Mouse (Mus musculus) kidney, embryonic 16.5 days (tissue): ENCODE data around the gene Hoxd13. TPM values are rescaled to one million over a fixed set of nuclear protein-coding genes. Genes with fewer than 3 reads are reported as not detected.

Experiments
- ATAC-seq: fragments of 200-750 bp; cut with Nextera tagmentation; 2 replicates; pipeline ENCODE4 v1.8.0; 2017; ENCODE audit warnings: moderate TSS enrichment; ENCODE audit not compliant: low FRiP score, low TSS enrichment
- H3K27ac ChIP-seq: fragments of 300-500 bp; sonication (generic); 2 replicates; pipeline ENCODE4 v1.5.1; 2014; ENCODE audit warnings: low read length
- H3K27me3 ChIP-seq: fragments of 300-500 bp; sonication (generic); 2 replicates; pipeline ENCODE4 v1.6.1; 2014; ENCODE audit warnings: low read length, control low read depth, mixed read lengths; ENCODE audit not compliant: insufficient read depth
- H3K36me3 ChIP-seq: fragments of 300-500 bp; sonication (generic); 2 replicates; pipeline ENCODE4 v1.6.1; 2014; ENCODE audit warnings: low read length, control low read depth, mixed read lengths; ENCODE audit not compliant: insufficient read depth
- H3K4me1 ChIP-seq: fragments of 300-500 bp; sonication (generic); 2 replicates; pipeline ENCODE4 v1.6.1; 2014; ENCODE audit warnings: low read length, control low read depth, mixed read lengths; ENCODE audit not compliant: insufficient read depth
- H3K4me2 ChIP-seq: fragments of 300-500 bp; sonication (generic); replicated peaks from 2 replicates; pipeline ENCODE4 v1.6.1; 2014; ENCODE audit warnings: low read depth, low read length
- H3K4me3 ChIP-seq: fragments of 300-500 bp; sonication (generic); 2 replicates; pipeline ENCODE4 v1.5.1; 2014; ENCODE audit warnings: mild to moderate bottlenecking, low read length
- H3K9ac ChIP-seq: fragments of 300-500 bp; sonication (generic); replicated peaks from 2 replicates; pipeline ENCODE4 v1.6.1; 2014; ENCODE audit warnings: low read length
- H3K9me3 ChIP-seq: fragments of 300-500 bp; sonication (generic); 2 replicates; pipeline ENCODE4 v1.6.1; 2016; ENCODE audit warnings: low read length, control low read depth
- WGBS: fragments of 180-500 bp; shearing (Covaris S2); extraction: QIAGEN DNeasy Blood & Tissue Kit; methylation state at CpG from one replicate; pipeline ENCODE4 v1.1.7; 2014; 5-methylcytosine and 5-hydroxymethylcytosine counted together
- polyA plus RNA-seq: library from polyadenylated mRNA; unstranded; fragments of >200 nt; fragmentation: Nextera tagmentation; extraction: Ambion mirVana; gene quantifications from 2 replicates; pipeline ENCODE4 v1.2.1, GENCODE M21; 2015

The Hoxd13 gene
- polyA plus RNA-seq, 1 experiment from 2014 or later, result 0.36 TPM

- peak; percentile 57 for ATAC-seq
- H3K4me1 ChIP-seq, result peaks cover 35% of the 10 kb centered on the region; the same call in 1 of the 2 replicates
Measured at GRCm38 (mm10) chr2:74703720-74704392, 35.7 kb downstream of the Hoxd13 start.

GRCm38 (mm10) chr2:74704393-74704998 lies 36.4 kb downstream of the Hoxd13 start, which contains the start of gene Hoxd8:
Gene Hoxd8, plus strand, starts transcription at chr2:74704615.
- Histone ChIP-seq H3K9me3 (no peaks in the 10 kb centered on the region), H3K4me2 (peak within 1 kb of the TSS; percentile 72), H3K36me3 (no peaks in the 10 kb centered on the region), H3K27ac (peak within 1 kb of the TSS; percentile 100), H3K4me3 (peak within 1 kb of the TSS; percentile 78), H3K9ac (peak within 1 kb of the TSS; percentile 99), H3K4me1 (peaks cover 41% of the 10 kb centered on the region), H3K27me3 (no peaks in the 10 kb centered on the region)
- WGBS, result under 1% methylated on average over 50 of the region's 52 CpGs
- peak; percentile 76 for ATAC-seq

More at GRCm38 (mm10) chr2:74703720-74704392, 35.7 kb downstream of the Hoxd13 start:
- no peaks in the 10 kb centered on the region for H3K36me3 ChIP-seq
- peak overlapping the region; percentile 100 for H3K27ac ChIP-seq
- WGBS, result 11% methylated on average over 26 of the region's 26 CpGs
- H3K9me3 ChIP-seq, result no peaks in the 10 kb centered on the region
- peak overlapping the region; percentile 99 for H3K9ac ChIP-seq
- H3K4me3 ChIP-seq, result peak overlapping the region; percentile 78
- no peaks in the 10 kb centered on the region for H3K27me3 ChIP-seq
- H3K4me2 ChIP-seq, result peak overlapping the region; percentile 72

DNA sequence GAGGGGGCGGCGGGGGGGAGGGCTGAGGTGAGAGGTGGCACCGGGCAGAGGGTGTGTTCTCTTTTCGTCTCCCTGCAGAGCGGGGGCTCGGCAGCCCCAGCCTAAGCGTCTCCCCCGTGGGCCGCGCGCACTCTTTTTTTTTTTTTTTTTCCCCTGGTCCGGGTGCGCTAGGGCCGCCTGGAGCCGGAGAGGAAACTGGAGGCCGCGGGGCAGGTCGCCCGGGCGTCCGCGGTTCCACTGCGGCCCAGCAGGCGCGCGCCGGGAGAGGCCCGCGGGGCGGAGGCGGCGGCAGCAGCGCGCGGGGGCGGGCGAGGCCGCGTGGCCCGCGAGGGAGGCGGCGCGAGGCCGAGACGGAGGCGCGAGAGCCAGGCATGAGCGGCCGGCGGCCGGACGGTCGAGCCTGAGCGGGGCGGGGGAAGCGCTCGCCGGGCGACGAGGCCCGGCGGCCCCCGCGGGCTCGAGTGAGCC lies 36.9 kb downstream of the Hoxd13 start:
- Histone ChIP-seq H3K4me3 (peak overlapping the region; percentile 78), H3K4me2 (peak overlapping the region; percentile 72), H3K9me3 (no peaks in the 10 kb centered on the region), H3K27ac (peak overlapping the region; percentile 100), H3K36me3 (no peaks in the 10 kb centered on the region), H3K4me1 (peaks cover 43% of the 10 kb centered on the region), H3K9ac (peak overlapping the region; percentile 99), H3K27me3 (no peaks in the 10 kb centered on the region)
- under 1% methylated on average over 27 of the region's 66 CpGs for WGBS
- ATAC-seq, result peak; percentile 40

- H3K27me3 ChIP-seq, result no peaks in the 10 kb centered on the region
Measured at GRCm38 (mm10) chr2:74705467-74706089, 37.5 kb downstream of the Hoxd13 start.

GRCm38 (mm10) chr2:74706393-74706960 lies 38.4 kb downstream of the Hoxd13 start:
- H3K4me3 ChIP-seq, result peak overlapping the region; percentile 78
- H3K27ac ChIP-seq, result peak overlapping the region; percentile 100
- H3K4me2 ChIP-seq, result peak overlapping the region; percentile 72
- H3K9me3 ChIP-seq, result no peaks in the 10 kb centered on the region
- H3K4me1 ChIP-seq, result peaks cover 42% of the 10 kb centered on the region
- H3K9ac ChIP-seq, result peak overlapping the region; percentile 99
- no peak for ATAC-seq
- H3K36me3 ChIP-seq, result no peaks in the 10 kb centered on the region
- WGBS, result 3% methylated on average over 13 of the region's 13 CpGs
- H3K27me3 ChIP-seq, result no peaks in the 10 kb centered on the region

More at GRCm38 (mm10) chr2:74705467-74706089, 37.5 kb downstream of the Hoxd13 start:
- peak overlapping the region; percentile 100 for H3K27ac ChIP-seq
- H3K36me3 ChIP-seq, result no peaks in the 10 kb centered on the region
- H3K4me1 ChIP-seq, result peaks cover 43% of the 10 kb centered on the region
- no peaks in the 10 kb centered on the region for H3K9me3 ChIP-seq
- ATAC-seq, result peak; percentile 29
- peak overlapping the region; percentile 78 for H3K4me3 ChIP-seq
- H3K4me2 ChIP-seq, result peak overlapping the region; percentile 72
- H3K9ac ChIP-seq, result peak overlapping the region; percentile 99
- WGBS, result under 1% methylated on average over 70 of the region's 85 CpGs

GRCm38 (mm10) chr2:74707599-74707998 lies 39.5 kb downstream of the Hoxd13 start:
- Histone ChIP-seq H3K9ac (peak overlapping the region; percentile 74), H3K4me2 (peak overlapping the region; percentile 72), H3K27ac (peak overlapping the region; percentile 85), H3K27me3 (no peaks in the 10 kb centered on the region), H3K9me3 (no peaks in the 10 kb centered on the region), H3K4me1 (peaks cover 42% of the 10 kb centered on the region), H3K4me3 (peak overlapping the region; percentile 49), H3K36me3 (no peaks in the 10 kb centered on the region)
- ATAC-seq, result no peak
- WGBS, result 11% methylated on average over 7 of the region's 7 CpGs

DNA sequence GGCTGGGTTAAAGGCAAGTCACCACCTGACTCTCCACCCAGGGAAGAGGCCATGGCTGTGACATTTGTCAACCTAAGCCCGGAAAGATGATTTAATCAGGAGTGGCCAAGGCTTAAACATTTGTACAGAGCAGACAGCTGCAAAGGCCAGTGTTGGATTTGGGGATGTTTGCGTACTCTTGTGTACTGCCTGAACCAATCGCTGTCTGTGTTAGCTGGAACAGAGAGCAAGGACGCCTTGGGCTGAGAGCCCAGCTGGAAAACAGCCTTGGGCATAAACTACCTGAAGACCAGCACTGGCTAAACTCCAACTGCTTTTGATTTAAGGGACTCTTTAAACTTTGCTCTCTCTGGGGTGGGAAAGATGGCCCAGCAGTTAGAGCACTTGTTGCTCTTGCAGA lies 40.6 kb downstream of the Hoxd13 start:
- H3K9me3 ChIP-seq, result no peaks in the 10 kb centered on the region
- peak overlapping the region; percentile 48; the same call in 1 of the 2 replicates for H3K9ac ChIP-seq
- no peaks in the 10 kb centered on the region for H3K27me3 ChIP-seq
- H3K4me2 ChIP-seq, result peak overlapping the region; percentile 72
- H3K4me3 ChIP-seq, result peak overlapping the region; percentile 49
- ATAC-seq, result no peak
- H3K27ac ChIP-seq, result peak overlapping the region; percentile 99
- WGBS, result 24% methylated on average over 4 of the region's 4 CpGs
- H3K4me1 ChIP-seq, result peaks cover 36% of the 10 kb centered on the region
- no peaks in the 10 kb centered on the region for H3K36me3 ChIP-seq

DNA sequence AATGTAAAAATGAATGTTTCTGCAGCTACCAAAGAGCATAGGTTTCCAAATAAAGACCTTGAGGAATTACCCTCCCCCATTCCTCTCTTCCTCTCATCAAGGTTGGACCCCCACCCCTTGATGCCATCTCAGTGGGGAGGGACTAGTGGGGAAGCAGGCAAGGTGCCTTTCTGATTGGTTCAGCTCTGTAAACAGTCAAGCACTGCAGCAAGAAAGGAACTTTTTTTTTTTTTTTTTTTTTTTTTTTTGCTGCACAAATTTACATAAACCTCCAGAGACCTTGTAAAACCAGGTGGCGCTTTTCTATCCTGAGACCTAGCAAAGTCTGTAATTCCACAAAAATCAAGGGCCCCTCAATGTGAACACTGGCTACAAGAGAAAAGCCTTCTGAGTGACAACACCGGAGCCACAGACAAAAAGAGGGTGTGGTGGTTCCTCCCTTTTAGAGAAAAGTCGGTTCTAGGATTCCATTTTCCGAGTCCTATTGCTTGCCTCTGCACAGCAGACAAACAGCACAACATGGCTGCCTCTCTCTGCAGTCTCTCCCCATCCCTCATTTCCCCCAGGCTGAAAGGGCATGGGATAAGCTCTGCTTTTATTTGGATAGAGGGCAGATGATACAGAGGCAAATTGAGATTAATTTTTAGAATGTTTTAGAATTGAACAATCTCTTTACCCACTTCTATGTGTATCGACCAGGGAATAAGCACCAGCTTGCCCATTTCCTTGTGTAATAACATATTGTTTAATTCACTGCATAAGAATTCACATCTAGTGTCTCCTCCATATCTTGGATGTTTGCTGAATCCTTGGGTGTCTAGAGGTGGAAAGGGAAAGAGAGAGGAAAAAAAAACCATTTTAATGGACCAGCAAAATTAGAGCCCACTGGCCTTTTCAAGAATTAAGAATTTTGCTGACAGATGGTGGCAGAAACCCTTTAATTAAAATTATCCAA lies 41.6 kb downstream of the Hoxd13 start:
- WGBS, result 21% methylated on average over 5 of the region's 5 CpGs
- Histone ChIP-seq H3K9ac (peak overlapping the region; percentile 61), H3K36me3 (no peaks in the 10 kb centered on the region), H3K4me3 (peak overlapping the region; percentile 9), H3K27ac (peak overlapping the region; percentile 99), H3K4me2 (peak overlapping the region; percentile 72), H3K27me3 (no peaks in the 10 kb centered on the region), H3K9me3 (no peaks in the 10 kb centered on the region), H3K4me1 (peaks cover 34% of the 10 kb centered on the region)
- ATAC-seq, result no peak
